In the genomic region with DNA sequence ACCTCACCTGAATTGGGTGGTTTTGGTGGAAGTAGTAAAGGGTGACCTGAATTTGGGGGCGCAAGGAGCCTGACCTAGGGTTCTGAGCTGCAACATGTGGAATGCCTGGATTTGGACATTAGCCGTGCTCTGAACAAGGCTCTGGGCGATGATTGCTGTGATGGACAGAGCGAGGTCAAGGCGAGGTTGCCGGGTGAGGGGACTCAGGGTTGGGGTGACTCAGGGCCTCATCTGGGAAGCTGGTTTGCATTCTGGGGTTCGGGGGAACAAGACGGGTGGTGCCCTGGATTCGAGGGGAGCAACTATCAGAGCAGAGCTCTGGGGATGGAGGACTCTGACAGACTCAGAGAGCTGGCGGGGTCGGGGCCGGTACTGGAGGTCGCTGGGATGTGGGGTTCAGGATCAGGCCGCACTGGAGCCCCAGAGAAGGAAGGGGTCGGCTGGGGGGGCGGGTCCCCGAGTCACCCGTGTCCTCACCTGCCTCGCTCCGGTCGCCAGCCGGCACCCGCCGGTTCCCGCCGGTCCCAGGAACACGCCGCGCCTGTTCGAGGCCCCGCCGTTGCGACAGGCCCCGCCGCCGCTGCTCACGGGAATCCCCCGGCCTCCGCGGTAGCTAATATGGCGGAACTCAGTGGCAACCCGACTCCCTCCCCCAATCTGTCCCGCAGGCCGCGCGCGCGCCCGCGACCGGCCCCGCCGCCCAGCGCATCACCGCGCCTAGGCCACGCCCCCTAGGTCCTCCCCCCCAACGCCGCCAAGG, we compare ENCODE assay signal across 8 mouse cellular contexts. TPM values are rescaled to one million over a fixed set of nuclear protein-coding genes. Genes with fewer than 3 reads are reported as not detected.
DNase-seq lines count a peak whose midpoint lies in the region; ATAC-seq and TF ChIP-seq lines count a peak whose summit lies in the region.

Fzr1 (minus strand) TSS at position 724 of the 760 bp plus-strand sequence.

- ATAC-seq in midbrain, embryonic 11.5 days (ENCODE audit: low FRiP score), result peak; percentile 79

- no peaks in the 10 kb centered on the region for H3K27me3 ChIP-seq in midbrain, embryonic 11.5 days (ENCODE audit: control insufficient read depth, insufficient read depth, low read length)

- under 1% methylated on average over 48 of the region's 59 CpGs for WGBS in lung, adult 2 months
- 1% methylated on average over 59 of the region's 59 CpGs for WGBS in bone marrow, adult 2 months
- under 1% methylated on average over 56 of the region's 59 CpGs for WGBS in large intestine, adult 2 months
- 2% methylated on average over 45 of the region's 59 CpGs for WGBS in midbrain, embryonic 11.5 days

- peak within 1 kb of the TSS; percentile 74 for H3K27ac ChIP-seq in bone marrow, adult 2 months (ENCODE audit: control insufficient read depth, insufficient read depth, low read depth, low read length, poor library complexity)
- H3K27ac ChIP-seq in midbrain, embryonic 11.5 days (ENCODE audit: low read depth, low read length), result peak within 1 kb of the TSS; percentile 65

- peak; percentile 54; the same call in 1 of the 2 replicates for TF ChIP-seq POLR2A in lung, adult 2 months (IDR thresholded peaks at IDR 0.05; ENCODE audit: borderline replicate concordance, extremely low read depth, low read depth, low read length)
- peak; percentile 89 for TF ChIP-seq POLR2A in bone marrow, adult 2 months (IDR thresholded peaks at IDR 0.05; ENCODE audit: borderline replicate concordance, control insufficient read depth, low read depth, low read length)

- no peaks in the 10 kb centered on the region for H3K9me3 ChIP-seq in midbrain, embryonic 11.5 days (ENCODE audit: control insufficient read depth, low read length)

- peaks cover 6% of the 10 kb centered on the region for H3K36me3 ChIP-seq in midbrain, embryonic 11.5 days (ENCODE audit: control insufficient read depth, insufficient read depth, low read length)

- H3K4me2 ChIP-seq in midbrain, embryonic 11.5 days, result peak within 1 kb of the TSS; percentile 88

- TF ChIP-seq CTCF in lung, adult 2 months (IDR thresholded peaks at IDR 0.05; ENCODE audit: insufficient read depth, low read length), result no peak
- no peak for TF ChIP-seq CTCF in bone marrow, adult 2 months (IDR thresholded peaks at IDR 0.05; ENCODE audit: control insufficient read depth, insufficient read depth, low read length)

- H3K4me3 ChIP-seq in lung, adult 2 months (replicated peaks; ENCODE audit: extremely low read depth, low read depth, low read length), result peak within 1 kb of the TSS; percentile 79
- peak within 1 kb of the TSS; percentile 85 for H3K4me3 ChIP-seq in bone marrow, adult 2 months (replicated peaks; ENCODE audit: control insufficient read depth, low read depth, low read length)
- peak within 1 kb of the TSS; percentile 86 for H3K4me3 ChIP-seq in midbrain, embryonic 11.5 days (ENCODE audit: low read depth, low read length)

- DNase-seq in lung, adult 2 months, result no peak
- DNase-seq in lung, postnatal 14 days, result no peak
- no peak for DNase-seq in gastrocnemius, postnatal 4 days (ENCODE audit: low spot score in 2 of 2)
- no peak for DNase-seq in large intestine, adult 2 months (ENCODE audit: low read depth, low spot score)
- DNase-seq in midbrain, embryonic 11.5 days (ENCODE audit: low spot score, missing footprints), result no peak
- DNase-seq in ovary, adult 18-20 months (ENCODE audit: low spot score), result no peak
- no peak for DNase-seq in right cerebral cortex, postnatal 14 days

- H3K4me1 ChIP-seq in lung, adult 2 months (ENCODE audit: control insufficient read depth, insufficient read depth, low read length), result peaks cover 11% of the 10 kb centered on the region; the same call in 1 of the 2 replicates
- peaks cover 4% of the 10 kb centered on the region for H3K4me1 ChIP-seq in bone marrow, adult 2 months (ENCODE audit: control insufficient read depth, insufficient read depth, low read length)
- peaks cover 18% of the 10 kb centered on the region for H3K4me1 ChIP-seq in midbrain, embryonic 11.5 days (ENCODE audit: control insufficient read depth, insufficient read depth, low read length)

- peak within 1 kb of the TSS; percentile 96 for H3K9ac ChIP-seq in midbrain, embryonic 11.5 days (ENCODE audit: low read length)

RNA-seq across cellular contexts. Expression of gene Fzr1, which starts in this region (rescaled TPM):
- polyA plus RNA-seq in lung, adult 2 months (2012; rRNA removed), result 59.3 and 61.8 TPM in 2 replicates
- 126 and 131 TPM in 2 replicates for polyA plus RNA-seq in bone marrow, adult 2 months (2011; ENCODE audit: insufficient read depth, insufficient read length, low replicate concordance, missing spikeins)
- 10 to 100 TPM; 32.2 to 33.5 TPM for total RNA-seq in gastrocnemius, postnatal 4 days (2021)
- polyA plus RNA-seq in large intestine, adult 2 months (2012; rRNA removed), result 81.5 and 85.5 TPM in 2 replicates
- 94.3 and 104 TPM in 2 replicates for polyA plus RNA-seq in midbrain, embryonic 11.5 days (2014; fragmentation: Nextera tagmentation; extraction: Ambion mirVana)
